Mouse (Mus musculus): Measurements from ENCODE around the gene Jmjd1c.

The Jmjd1c gene

GRCm38 (mm10) chr10:67126859-67127758, 31.2 kb downstream of the Jmjd1c start:
- in situ Hi-C loops (cut with MseI, MboI): no loop called here

- in situ Hi-C loops (cut with MseI, MboI): no loop called here
Measured at GRCm38 (mm10) chr10:67129531-67129930, 33.6 kb downstream of the Jmjd1c start.

GRCm38 (mm10) chr10:67131709-67132108, 35.8 kb downstream of the Jmjd1c start:
- in situ Hi-C loops (cut with MseI, MboI): no loop called here

- in situ Hi-C loops (cut with MseI, MboI): no loop called here
Measured at GRCm38 (mm10) chr10:67134322-67134721, 38.4 kb downstream of the Jmjd1c start.

GRCm38 (mm10) chr10:67137437-67137836, 41.5 kb downstream of the Jmjd1c start:
- in situ Hi-C loops (cut with MseI, MboI): no loop called here

GRCm38 (mm10) chr10:67143661-67144060, 47.7 kb downstream of the Jmjd1c start:
- in situ Hi-C loops (cut with MseI, MboI): no loop called here

- in situ Hi-C loops (cut with MseI, MboI): no loop called here
Measured at GRCm38 (mm10) chr10:67144269-67144668, 48.3 kb downstream of the Jmjd1c start.

GRCm38 (mm10) chr10:67145623-67146022, 49.7 kb downstream of the Jmjd1c start:
- in situ Hi-C loops (cut with MseI, MboI): no loop called here

- in situ Hi-C loops (cut with MseI, MboI): no loop called here
Measured at GRCm38 (mm10) chr10:67151766-67152165, 55.8 kb downstream of the Jmjd1c start.

- in situ Hi-C loops (cut with MseI, MboI): no loop called here
Measured at GRCm38 (mm10) chr10:67154647-67155046, 58.7 kb downstream of the Jmjd1c start.

- in situ Hi-C loops (cut with MseI, MboI): no loop called here
Measured at GRCm38 (mm10) chr10:67174049-67174448, 78.1 kb downstream of the Jmjd1c start.

- in situ Hi-C loops (cut with MseI, MboI): no loop called here
Measured at GRCm38 (mm10) chr10:67176031-67176430, 80.1 kb downstream of the Jmjd1c start.

GRCm38 (mm10) chr10:67176932-67177331, 81.0 kb downstream of the Jmjd1c start:
- in situ Hi-C loops (cut with MseI, MboI): no loop called here

- in situ Hi-C loops (cut with MseI, MboI): no loop called here
Measured at GRCm38 (mm10) chr10:67177410-67177809, 81.5 kb downstream of the Jmjd1c start.

GRCm38 (mm10) chr10:67180021-67180420, 84.1 kb downstream of the Jmjd1c start:
- in situ Hi-C loops (cut with MseI, MboI): no loop called here

- in situ Hi-C loops (cut with MseI, MboI): no loop called here
Measured at GRCm38 (mm10) chr10:67180799-67181198, 84.9 kb downstream of the Jmjd1c start.

- in situ Hi-C loops (cut with MseI, MboI): no loop called here
Measured at GRCm38 (mm10) chr10:67182651-67183050, 86.7 kb downstream of the Jmjd1c start.

- in situ Hi-C loops (cut with MseI, MboI): no loop called here
Measured at GRCm38 (mm10) chr10:67183086-67183485, 87.2 kb downstream of the Jmjd1c start.

- in situ Hi-C loops (cut with MseI, MboI): no loop called here
Measured at GRCm38 (mm10) chr10:67184441-67185070, 88.6 kb downstream of the Jmjd1c start.

GRCm38 (mm10) chr10:67185491-67186081, 89.7 kb downstream of the Jmjd1c start:
- in situ Hi-C loops (cut with MseI, MboI): no loop called here

- in situ Hi-C loops (cut with MseI, MboI): no loop called here
Measured at GRCm38 (mm10) chr10:67186489-67186888, 90.6 kb downstream of the Jmjd1c start.

GRCm38 (mm10) chr10:67187001-67187453, 91.1 kb downstream of the Jmjd1c start:
- in situ Hi-C loops (cut with MseI, MboI): no loop called here
